Mouse (Mus musculus): ENCODE measurements around the gene Ces2b.
"Not testable (repeated sequence)": the region's sequence is repeated elsewhere in the genome, so short reads cannot be mapped to it uniquely, and the experiment has no call there.

Gene Ces2b

GRCm38 (mm10) chr8:104831440-104831839 is at the start of gene Ces2b:
Gene Ces2b, plus strand, starts transcription at chr8:104831572.
- DNase-seq (ENCODE audit: low spot score in 2 of 2): no peak

GRCm38 (mm10) chr8:104787049-104787448 is 44.3 kb upstream of the Ces2b start:
- DNase-seq (ENCODE audit: low spot score in 2 of 2): no peak

GRCm38 (mm10) chr8:104788929-104789328 is 42.4 kb upstream of the Ces2b start:
- no peak for DNase-seq (ENCODE audit: low spot score in 2 of 2)

GRCm38 (mm10) chr8:104789886-104790680 is 41.3 kb upstream of the Ces2b start:
- DNase-seq (ENCODE audit: low spot score in 2 of 2): peak in 1 of 2 experiments; percentile 7

- no peak for DNase-seq (ENCODE audit: low spot score in 2 of 2)
Measured at GRCm38 (mm10) chr8:104799385-104799784, 32.0 kb upstream of the Ces2b start.

- no peak for DNase-seq (ENCODE audit: low spot score in 2 of 2)
Measured at GRCm38 (mm10) chr8:104806127-104806526, 25.2 kb upstream of the Ces2b start.

- no peak for DNase-seq (ENCODE audit: low spot score in 2 of 2)
Measured at GRCm38 (mm10) chr8:104808542-104809413, 22.6 kb upstream of the Ces2b start.

- DNase-seq (ENCODE audit: low spot score in 2 of 2): no peak
Measured at GRCm38 (mm10) chr8:104809436-104809835, 21.9 kb upstream of the Ces2b start.

GRCm38 (mm10) chr8:104826912-104827311 is 4.5 kb upstream of the Ces2b start:
- DNase-seq (ENCODE audit: low spot score in 2 of 2): no peak

GRCm38 (mm10) chr8:104828221-104828620 is 3.2 kb upstream of the Ces2b start:
- DNase-seq (ENCODE audit: low spot score in 2 of 2): no peak

- no peak for DNase-seq (ENCODE audit: low spot score in 2 of 2)
Measured at GRCm38 (mm10) chr8:104841360-104842078, 10.1 kb downstream of the Ces2b start.

- no peak for DNase-seq (ENCODE audit: low spot score in 2 of 2)
Measured at GRCm38 (mm10) chr8:104846831-104847230, 15.5 kb downstream of the Ces2b start, which contains the start of gene Ces2c. Gene Ces2c, plus strand, starts transcription at chr8:104847068.

- no peak for DNase-seq (ENCODE audit: low spot score in 2 of 2)
Measured at GRCm38 (mm10) chr8:104847741-104848462, 16.5 kb downstream of the Ces2b start.

- not testable (repeated sequence) for DNase-seq (ENCODE audit: low spot score in 2 of 2)
Measured at GRCm38 (mm10) chr8:104866844-104867531, 35.6 kb downstream of the Ces2b start.

- not testable (repeated sequence) for DNase-seq (ENCODE audit: low spot score in 2 of 2)
Measured at GRCm38 (mm10) chr8:104868876-104869275, 37.5 kb downstream of the Ces2b start.

GRCm38 (mm10) chr8:104886223-104886926 is 55.0 kb downstream of the Ces2b start:
- not testable (repeated sequence) for DNase-seq (ENCODE audit: low spot score in 2 of 2)
